Mouse (Mus musculus) liver, embryonic 12.5 days (tissue): ENCODE results near the gene Ptprm. TPM values are rescaled to one million over a fixed set of nuclear protein-coding genes. Genes with fewer than 3 reads are reported as not detected.
"Not testable (repeated sequence)": the region's sequence is repeated elsewhere in the genome, so short reads cannot be mapped to it uniquely, and the experiment has no call there.

Source experiments
- ATAC-seq: fragments of 200-750 bp; cut with Nextera tagmentation; 2 replicates; pipeline ENCODE4 v1.8.0; 2017; ENCODE audit warnings: moderate number of reproducible peaks, mild to moderate bottlenecking, moderate library complexity
- H3K27ac ChIP-seq: fragments of 300-500 bp; sonication (generic); 2 replicates; pipeline ENCODE4 v1.5.1; 2016; ENCODE audit warnings: mild to moderate bottlenecking
- H3K27me3 ChIP-seq: fragments of 300-500 bp; sonication (generic); replicated peaks from 2 replicates; pipeline ENCODE4 v1.6.1; 2016; ENCODE audit warnings: mild to moderate bottlenecking, moderate library complexity
- H3K36me3 ChIP-seq: fragments of 300-500 bp; sonication (generic); 2 replicates; pipeline ENCODE4 v1.6.1; 2016; ENCODE audit warnings: mild to moderate bottlenecking, moderate library complexity
- H3K4me1 ChIP-seq: fragments of 300-500 bp; sonication (generic); 2 replicates; pipeline ENCODE4 v1.6.1; 2016
- H3K4me2 ChIP-seq: fragments of 300-500 bp; sonication (generic); 2 replicates; pipeline ENCODE4 v1.6.1; 2016; ENCODE audit warnings: mild to moderate bottlenecking, moderate library complexity
- H3K4me3 ChIP-seq: fragments of 300-500 bp; sonication (generic); 2 replicates; pipeline ENCODE4 v1.5.1; 2016; ENCODE audit warnings: mild to moderate bottlenecking, moderate library complexity
- H3K9ac ChIP-seq: fragments of 300-500 bp; sonication (generic); 2 replicates; pipeline ENCODE4 v1.6.1; 2016; ENCODE audit warnings: mild to moderate bottlenecking, moderate library complexity
- H3K9me3 ChIP-seq: fragments of 300-500 bp; sonication (generic); replicated peaks from 2 replicates; pipeline ENCODE4 v1.6.1; 2016; ENCODE audit warnings: mild to moderate bottlenecking, moderate library complexity
- WGBS: fragments of 180-500 bp; shearing (Covaris S2); methylation state at CpG from one replicate; pipeline ENCODE4 v1.1.7; 2016; ENCODE audit not compliant: insufficient replicate concordance; 5-methylcytosine and 5-hydroxymethylcytosine counted together
- polyA plus RNA-seq: library from polyadenylated mRNA; unstranded; fragments of >200 nt; fragmentation: Nextera tagmentation; extraction: Ambion mirVana; gene quantifications from 2 replicates; pipeline ENCODE4 v1.2.1, GENCODE M21; 2016

Ptprm gene
- polyA plus RNA-seq, 1 experiment from 2014 or later = 2.5 TPM

DNA sequence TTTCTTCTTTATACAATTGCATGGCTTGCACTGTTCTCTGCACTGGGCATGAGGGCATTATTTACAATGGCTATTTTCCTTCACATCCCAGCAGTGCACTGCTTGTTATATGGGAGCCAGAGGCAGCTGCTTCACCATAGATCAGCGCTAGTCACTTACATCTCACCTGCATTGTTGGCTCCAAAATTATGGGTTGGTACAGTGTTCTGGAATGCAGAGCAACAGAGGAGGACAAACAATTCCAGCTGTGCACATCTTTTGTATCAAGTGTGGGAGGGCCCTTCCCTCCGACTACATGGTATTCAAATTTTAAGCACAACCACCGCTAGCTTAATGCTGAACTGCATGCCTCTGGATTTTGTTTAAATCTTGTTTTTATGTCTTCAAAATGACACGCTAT is 489.8 kb downstream of the Ptprm start:
- WGBS = 71% methylated on average over 4 of the region's 4 CpGs

GRCm38 (mm10) chr17:66861557-66861956 is 492.7 kb downstream of the Ptprm start:
- 40% methylated on average over 2 of the region's 2 CpGs for WGBS
- Histone ChIP-seq H3K4me3 (no peak overlapping the region), H3K9ac (no peak overlapping the region), H3K27me3 (no peaks in the 10 kb centered on the region), H3K4me1 (no peaks in the 10 kb centered on the region), H3K9me3 (no peaks in the 10 kb centered on the region), H3K36me3 (no peaks in the 10 kb centered on the region), H3K4me2 (no peak overlapping the region), H3K27ac (no peak overlapping the region)
- ATAC-seq = no peak

More for the DNA sequence above, 489.8 kb downstream of the Ptprm start:
- no peaks in the 10 kb centered on the region for H3K4me1 ChIP-seq
- no peak overlapping the region for H3K9ac ChIP-seq
- no peak overlapping the region for H3K4me3 ChIP-seq
- H3K36me3 ChIP-seq = no peaks in the 10 kb centered on the region
- no peaks in the 10 kb centered on the region for H3K27me3 ChIP-seq
- no peak overlapping the region for H3K27ac ChIP-seq
- H3K4me2 ChIP-seq = no peak overlapping the region
- ATAC-seq = no peak
- no peaks in the 10 kb centered on the region for H3K9me3 ChIP-seq

DNA sequence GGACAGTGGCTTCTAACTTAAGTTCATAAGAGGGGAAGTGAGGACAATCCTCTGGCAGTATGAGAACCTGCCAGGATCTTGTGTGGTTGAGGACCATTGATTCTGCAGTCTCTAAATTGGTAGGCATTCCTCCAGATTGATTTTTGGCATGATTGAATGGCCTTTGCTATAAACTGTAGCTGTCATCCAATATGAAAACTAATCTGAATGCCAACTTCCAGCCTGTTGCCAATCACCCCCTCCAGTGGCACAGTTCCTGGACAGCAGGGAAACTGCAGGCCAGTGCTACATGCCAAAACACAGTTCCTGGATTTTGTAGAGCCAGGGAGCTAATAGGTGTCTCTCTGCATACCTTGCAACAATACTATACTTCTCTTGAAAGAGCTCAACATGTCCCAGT is 495.5 kb downstream of the Ptprm start:
- no peak for ATAC-seq
- no peak overlapping the region for H3K4me3 ChIP-seq
- H3K4me1 ChIP-seq = no peaks in the 10 kb centered on the region
- H3K4me2 ChIP-seq = no peak overlapping the region
- H3K27ac ChIP-seq = no peak overlapping the region
- H3K9me3 ChIP-seq = no peaks in the 10 kb centered on the region
- no peaks in the 10 kb centered on the region for H3K27me3 ChIP-seq
- no peak overlapping the region for H3K9ac ChIP-seq
- H3K36me3 ChIP-seq = no peaks in the 10 kb centered on the region

DNA sequence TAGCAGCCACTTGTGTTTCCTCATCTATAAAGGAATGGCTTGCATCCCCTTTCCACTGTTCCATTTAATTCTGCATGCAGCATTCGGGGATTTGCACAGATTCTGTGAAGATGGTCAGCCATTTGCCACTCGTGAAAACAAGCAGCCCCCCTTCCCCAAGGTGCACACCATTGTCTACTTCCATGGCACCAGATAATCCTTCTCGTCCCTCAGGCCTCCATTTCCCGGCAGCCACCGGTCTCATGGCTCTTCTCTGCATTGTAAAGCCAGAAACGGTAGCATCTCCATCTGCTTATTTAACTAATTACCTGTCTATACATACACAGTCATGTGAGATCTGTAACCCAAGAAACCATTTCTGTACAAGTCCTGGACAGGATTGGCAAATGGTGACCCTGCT is 501.8 kb downstream of the Ptprm start:
- no peak overlapping the region for H3K9ac ChIP-seq
- H3K4me2 ChIP-seq = no peak overlapping the region
- no peaks in the 10 kb centered on the region for H3K36me3 ChIP-seq
- H3K4me3 ChIP-seq = no peak overlapping the region
- ATAC-seq = no peak
- no peaks in the 10 kb centered on the region for H3K4me1 ChIP-seq
- H3K9me3 ChIP-seq = no peaks in the 10 kb centered on the region
- no peaks in the 10 kb centered on the region for H3K27me3 ChIP-seq
- 65% methylated on average over 6 of the region's 6 CpGs for WGBS
- no peak overlapping the region for H3K27ac ChIP-seq

- not testable (repeated sequence) for ATAC-seq, H3K36me3 ChIP-seq, H3K4me3 ChIP-seq
Observed at GRCm38 (mm10) chr17:66847011-66847410, 507.2 kb downstream of the Ptprm start.

DNA sequence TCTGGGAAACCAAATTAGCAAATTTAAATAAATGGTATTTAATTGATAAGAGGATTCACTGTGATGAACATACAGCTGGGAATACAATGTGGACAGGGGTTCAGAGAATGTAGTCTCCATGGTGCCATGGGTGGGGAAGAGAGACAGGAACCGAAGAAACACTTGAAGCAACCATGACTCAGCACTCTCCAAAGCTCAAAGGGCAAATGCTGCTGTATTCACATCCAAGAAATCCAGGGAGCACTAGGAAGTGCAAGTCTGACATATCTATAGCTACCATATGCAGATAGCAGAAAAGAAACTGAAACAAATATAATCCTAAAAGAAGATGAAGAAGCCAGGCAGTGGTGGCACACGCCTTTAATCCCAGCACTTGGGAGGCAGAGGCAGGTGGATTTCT is 531.9 kb downstream of the Ptprm start:
- Histone ChIP-seq H3K27me3 (no peaks in the 10 kb centered on the region), H3K36me3 (no peaks in the 10 kb centered on the region), H3K4me2 (no peak overlapping the region), H3K4me1 (no peaks in the 10 kb centered on the region), H3K9me3 (no peaks in the 10 kb centered on the region), H3K9ac (no peak overlapping the region), H3K27ac (no peak overlapping the region), H3K4me3 (no peak overlapping the region)
- no peak for ATAC-seq
- WGBS = 61% methylated on average over 2 of the region's 2 CpGs

More at GRCm38 (mm10) chr17:66847011-66847410, 507.2 kb downstream of the Ptprm start:
- not testable (repeated sequence) for H3K4me2 ChIP-seq, H3K27me3 ChIP-seq, H3K27ac ChIP-seq, H3K9ac ChIP-seq, H3K9me3 ChIP-seq, H3K4me1 ChIP-seq
- 56% methylated on average over 4 of the region's 4 CpGs for WGBS

GRCm38 (mm10) chr17:66817380-66817779 is 536.9 kb downstream of the Ptprm start:
- Histone ChIP-seq H3K4me3 (no peak overlapping the region), H3K4me1 (no peaks in the 10 kb centered on the region), H3K9me3 (no peaks in the 10 kb centered on the region), H3K4me2 (no peak overlapping the region), H3K27ac (no peak overlapping the region), H3K36me3 (no peaks in the 10 kb centered on the region), H3K27me3 (no peaks in the 10 kb centered on the region), H3K9ac (no peak overlapping the region)
- WGBS = 60% methylated on average over 4 of the region's 4 CpGs
- ATAC-seq = no peak

- no peak for ATAC-seq
Observed at GRCm38 (mm10) chr17:66815921-66816320, 538.3 kb downstream of the Ptprm start.

DNA sequence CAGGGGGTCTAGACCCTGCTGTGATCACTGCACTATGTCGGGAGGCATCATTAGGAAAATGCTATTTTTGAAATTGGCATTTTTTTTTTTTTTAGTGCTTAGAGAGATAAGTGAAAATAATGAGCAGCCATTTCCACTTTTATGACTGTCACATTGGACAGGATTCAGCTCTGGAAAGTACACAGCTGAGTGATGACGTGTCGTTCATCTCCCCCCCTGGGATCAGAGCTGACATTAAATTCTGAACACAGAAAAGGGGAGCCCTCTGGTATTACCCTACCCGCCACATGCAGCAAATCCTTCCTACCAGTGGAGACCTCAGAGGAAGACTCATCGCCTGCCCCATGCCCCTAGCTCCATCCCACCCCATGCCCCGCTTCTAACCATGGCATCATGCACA is 540.5 kb downstream of the Ptprm start:
- ATAC-seq = no peak
- H3K4me2 ChIP-seq = no peak overlapping the region
- no peak overlapping the region for H3K4me3 ChIP-seq
- H3K27ac ChIP-seq = no peak overlapping the region
- H3K27me3 ChIP-seq = no peaks in the 10 kb centered on the region
- H3K36me3 ChIP-seq = no peaks in the 10 kb centered on the region
- no peaks in the 10 kb centered on the region for H3K4me1 ChIP-seq
- H3K9ac ChIP-seq = no peak overlapping the region
- no peaks in the 10 kb centered on the region for H3K9me3 ChIP-seq
- 80% methylated on average over 6 of the region's 6 CpGs for WGBS

More at GRCm38 (mm10) chr17:66815921-66816320, 538.3 kb downstream of the Ptprm start:
- Histone ChIP-seq H3K9me3 (no peaks in the 10 kb centered on the region), H3K4me2 (no peak overlapping the region), H3K27ac (no peak overlapping the region), H3K27me3 (no peaks in the 10 kb centered on the region), H3K36me3 (no peaks in the 10 kb centered on the region), H3K9ac (no peak overlapping the region), H3K4me3 (no peak overlapping the region), H3K4me1 (no peaks in the 10 kb centered on the region)
- 49% methylated on average over 2 of the region's 2 CpGs for WGBS

DNA sequence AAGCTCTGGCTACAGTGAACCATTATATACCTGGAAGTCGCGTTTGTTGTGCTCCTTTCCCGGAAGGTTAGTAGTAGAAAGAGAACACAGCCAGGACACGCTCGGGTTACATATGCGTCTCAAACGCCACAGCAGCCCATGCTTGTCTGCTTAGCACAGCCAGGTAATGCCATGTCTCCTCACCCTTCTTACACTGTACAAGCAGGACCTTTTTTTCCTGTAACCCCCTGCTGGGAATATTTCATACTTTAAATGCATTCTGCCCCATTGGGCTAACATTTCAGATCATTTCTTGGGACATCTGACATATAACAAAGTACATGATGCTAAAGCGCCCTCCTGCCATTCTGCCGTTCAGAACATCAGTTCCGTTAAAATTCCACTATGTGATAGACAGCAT is 540.9 kb downstream of the Ptprm start:
- H3K4me2 ChIP-seq = no peak overlapping the region
- no peak for ATAC-seq

DNA sequence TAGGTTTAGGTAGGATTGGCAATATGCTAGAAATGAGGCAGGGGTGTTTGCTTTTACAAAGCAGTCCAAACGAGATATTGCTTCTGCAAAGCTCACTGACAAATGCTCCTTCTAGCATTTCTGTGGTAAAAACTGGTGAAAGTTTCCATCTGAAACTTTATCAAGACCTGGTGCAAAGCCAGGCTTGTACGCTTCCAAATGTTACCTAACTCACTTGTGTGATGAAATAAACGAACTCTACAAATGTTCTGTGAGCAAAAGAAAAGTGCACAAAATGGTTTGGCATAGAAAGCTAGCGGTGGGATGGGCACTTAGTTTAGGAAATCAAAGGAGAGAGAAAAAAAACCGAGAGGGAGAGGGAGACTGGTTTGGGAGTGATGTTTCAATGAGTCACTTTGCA is 544.5 kb downstream of the Ptprm start:
- no peak overlapping the region for H3K9ac ChIP-seq
- H3K4me3 ChIP-seq = no peak overlapping the region
- no peaks in the 10 kb centered on the region for H3K27me3 ChIP-seq
- H3K27ac ChIP-seq = no peak overlapping the region
- WGBS = 61% methylated on average over 5 of the region's 5 CpGs
- H3K4me2 ChIP-seq = no peak overlapping the region
- no peak for ATAC-seq
- no peaks in the 10 kb centered on the region for H3K9me3 ChIP-seq
- no peaks in the 10 kb centered on the region for H3K4me1 ChIP-seq
- no peaks in the 10 kb centered on the region for H3K36me3 ChIP-seq

More for the DNA sequence above, 540.9 kb downstream of the Ptprm start:
- Histone ChIP-seq H3K27ac (no peak overlapping the region), H3K27me3 (no peaks in the 10 kb centered on the region), H3K36me3 (no peaks in the 10 kb centered on the region), H3K9ac (no peak overlapping the region), H3K4me1 (no peaks in the 10 kb centered on the region), H3K9me3 (no peaks in the 10 kb centered on the region), H3K4me3 (no peak overlapping the region)
- 77% methylated on average over 10 of the region's 10 CpGs for WGBS

- 77% methylated on average over 8 of the region's 8 CpGs for WGBS
- no peaks in the 10 kb centered on the region for H3K36me3 ChIP-seq
- H3K9me3 ChIP-seq = no peaks in the 10 kb centered on the region
- H3K4me1 ChIP-seq = no peaks in the 10 kb centered on the region
- no peak overlapping the region for H3K4me3 ChIP-seq
- no peak overlapping the region for H3K4me2 ChIP-seq
- no peak for ATAC-seq
- no peak overlapping the region for H3K9ac ChIP-seq
- no peak overlapping the region for H3K27ac ChIP-seq
- H3K27me3 ChIP-seq = no peaks in the 10 kb centered on the region
Observed at GRCm38 (mm10) chr17:66808186-66808585, 546.1 kb downstream of the Ptprm start.

DNA sequence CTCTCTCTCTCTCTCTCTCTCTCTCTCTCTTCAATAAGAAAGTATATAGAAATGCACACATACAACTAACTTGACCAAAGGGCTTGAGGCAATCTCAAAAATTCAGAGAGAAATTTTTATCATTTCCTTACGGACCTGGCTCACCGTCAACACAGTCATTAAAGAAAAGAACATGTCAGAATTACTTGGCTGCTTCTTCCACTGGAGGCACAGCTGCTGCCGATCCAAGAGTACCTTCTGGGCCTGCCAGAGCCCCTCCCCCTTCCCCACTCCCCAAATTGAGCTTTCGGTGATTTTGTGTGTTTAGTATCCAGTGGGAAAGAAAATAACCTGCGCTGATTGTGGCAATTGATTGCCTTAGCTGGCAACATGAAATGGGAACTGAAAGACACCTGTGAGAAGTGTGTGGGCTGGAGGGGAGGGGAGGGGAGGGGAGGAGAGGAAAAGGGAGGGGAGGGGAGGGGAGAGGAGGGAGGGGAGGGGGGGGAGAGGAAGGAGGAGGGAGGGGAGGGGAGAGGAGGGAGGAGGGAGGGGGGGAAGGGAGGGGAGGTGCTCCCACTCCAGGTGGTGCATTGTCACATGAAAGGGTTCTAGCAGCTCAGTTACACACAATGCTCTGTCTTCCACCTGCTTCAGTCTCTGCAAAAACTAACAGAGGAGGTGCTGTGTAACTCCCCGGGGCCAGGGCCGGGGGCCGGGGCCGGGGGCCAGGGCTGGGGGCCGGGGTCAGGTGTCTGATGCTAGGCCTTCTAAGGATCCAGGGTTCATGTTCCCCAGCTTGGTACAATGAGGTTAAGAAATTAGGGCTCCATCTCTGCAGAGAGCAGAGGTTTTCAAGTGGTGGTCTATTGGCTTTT is 552.2 kb downstream of the Ptprm start:
- no peaks in the 10 kb centered on the region for H3K27me3 ChIP-seq
- 64% methylated on average over 10 of the region's 10 CpGs for WGBS
- no peaks in the 10 kb centered on the region for H3K4me1 ChIP-seq
- no peak overlapping the region for H3K4me2 ChIP-seq
- H3K27ac ChIP-seq = no peak overlapping the region
- H3K36me3 ChIP-seq = no peaks in the 10 kb centered on the region
- ATAC-seq = no peak
- no peaks in the 10 kb centered on the region for H3K9me3 ChIP-seq
- H3K9ac ChIP-seq = no peak overlapping the region
- no peak overlapping the region for H3K4me3 ChIP-seq
